Mouse (Mus musculus): ENCODE data around the gene Mprip.

- TF ChIP-seq CTCF (IDR thresholded peaks at IDR 0.05; ENCODE audit: low read depth) = no peak
- no peak for TF ChIP-seq EP300 (IDR thresholded peaks at IDR 0.05; ENCODE audit: low read depth)
Observed at GRCm38 (mm10) chr11:59741915-59742314, 80.8 kb downstream of the Mprip start.
